Mouse (Mus musculus): ENCODE data around the gene Slc26a1. TPM values are rescaled to one million over a fixed set of nuclear protein-coding genes. Genes with fewer than 3 reads are reported as not detected.

Slc26a1 gene
- polyA plus RNA-seq, 1 experiment from 2014 or later, result 0.22 TPM

GRCm38 (mm10) chr5:108695861-108696260 lies 20.5 kb upstream of the Slc26a1 start:
- Histone ChIP-seq H3K4me1 (replicated peaks; ENCODE audit: control insufficient read depth, insufficient read depth) (no peaks in the 10 kb centered on the region; the same call in 1 of the 2 replicates), H3K36me3 (ENCODE audit: control insufficient read depth, insufficient read depth, low read length) (no peaks in the 10 kb centered on the region), H3K27ac (replicated peaks) (no peak overlapping the region), H3K4me3 (ENCODE audit: low read depth, low read length) (no peak overlapping the region), H3K4me2 (replicated peaks; ENCODE audit: low read depth) (peak overlapping the region; percentile 89; the same call in 1 of the 2 replicates), H3K27me3 (ENCODE audit: control insufficient read depth, insufficient read depth, low read length) (no peaks in the 10 kb centered on the region), H3K9me3 (ENCODE audit: control insufficient read depth, low read length) (no peaks in the 10 kb centered on the region), H3K9ac (ENCODE audit: low read length) (no peak overlapping the region)
- no peak for DNase-seq (ENCODE audit: low spot score)
- no peak for ATAC-seq (ENCODE audit: low FRiP score, low TSS enrichment)
- WGBS, result 91% methylated on average over 12 of the region's 12 CpGs
- TF ChIP-seq EP300 (optimal IDR thresholded peaks at IDR 0.05), result no peak
- TF ChIP-seq CTCF (IDR thresholded peaks at IDR 0.05; ENCODE audit: low read depth), result no peak

GRCm38 (mm10) chr5:108694352-108695261 lies 19.2 kb upstream of the Slc26a1 start:
- no peaks in the 10 kb centered on the region for H3K9me3 ChIP-seq (ENCODE audit: control insufficient read depth, low read length)
- peak overlapping the region; percentile 77 for H3K9ac ChIP-seq (ENCODE audit: low read length)
- H3K27me3 ChIP-seq (ENCODE audit: control insufficient read depth, insufficient read depth, low read length), result no peaks in the 10 kb centered on the region
- H3K4me1 ChIP-seq (replicated peaks; ENCODE audit: control insufficient read depth, insufficient read depth), result no peaks in the 10 kb centered on the region; the same call in 1 of the 2 replicates
- H3K36me3 ChIP-seq (ENCODE audit: control insufficient read depth, insufficient read depth, low read length), result no peaks in the 10 kb centered on the region
- DNase-seq (ENCODE audit: low spot score) (peak; percentile 78), ATAC-seq (ENCODE audit: low FRiP score, low TSS enrichment) (peak; percentile 46)
- peak overlapping the region; percentile 65 for H3K4me3 ChIP-seq (ENCODE audit: low read depth, low read length)
- peak overlapping the region; percentile 80 for H3K27ac ChIP-seq (replicated peaks)
- TF ChIP-seq EP300 (optimal IDR thresholded peaks at IDR 0.05) (no peak), CTCF (IDR thresholded peaks at IDR 0.05; ENCODE audit: low read depth) (no peak)
- peak overlapping the region; percentile 89 for H3K4me2 ChIP-seq (replicated peaks; ENCODE audit: low read depth)
- WGBS, result under 1% methylated on average over 67 of the region's 99 CpGs

GRCm38 (mm10) chr5:108693872-108694288 lies 18.5 kb upstream of the Slc26a1 start:
- H3K27me3 ChIP-seq (ENCODE audit: control insufficient read depth, insufficient read depth, low read length), result no peaks in the 10 kb centered on the region
- peak overlapping the region; percentile 80 for H3K27ac ChIP-seq (replicated peaks)
- DNase-seq (ENCODE audit: low spot score) (peak; percentile 96), ATAC-seq (ENCODE audit: low FRiP score, low TSS enrichment) (peak; percentile 93)
- no peaks in the 10 kb centered on the region for H3K9me3 ChIP-seq (ENCODE audit: control insufficient read depth, low read length)
- H3K36me3 ChIP-seq (ENCODE audit: control insufficient read depth, insufficient read depth, low read length), result no peaks in the 10 kb centered on the region
- TF ChIP-seq EP300 (optimal IDR thresholded peaks at IDR 0.05), result no peak
- 0 out of 2 replicates have a peak, but pooled peaks have one; percentile 8 for TF ChIP-seq CTCF (IDR thresholded peaks at IDR 0.05; ENCODE audit: low read depth)
- no peaks in the 10 kb centered on the region; the same call in 1 of the 2 replicates for H3K4me1 ChIP-seq (replicated peaks; ENCODE audit: control insufficient read depth, insufficient read depth)
- peak overlapping the region; percentile 89 for H3K4me2 ChIP-seq (replicated peaks; ENCODE audit: low read depth)
- peak overlapping the region; percentile 65 for H3K4me3 ChIP-seq (ENCODE audit: low read depth, low read length)
- under 1% methylated on average over 26 of the region's 43 CpGs for WGBS
- H3K9ac ChIP-seq (ENCODE audit: low read length), result peak overlapping the region; percentile 77

- Histone ChIP-seq H3K4me2 (replicated peaks; ENCODE audit: low read depth) (peak within 1 kb of the TSS; percentile 89), H3K27ac (replicated peaks) (no peak within 1 kb of the TSS), H3K4me1 (replicated peaks; ENCODE audit: control insufficient read depth, insufficient read depth) (no peaks in the 10 kb centered on the region; the same call in 1 of the 2 replicates), H3K9me3 (ENCODE audit: control insufficient read depth, low read length) (no peaks in the 10 kb centered on the region), H3K36me3 (ENCODE audit: control insufficient read depth, insufficient read depth, low read length) (no peaks in the 10 kb centered on the region), H3K9ac (ENCODE audit: low read length) (peak within 1 kb of the TSS; percentile 45), H3K27me3 (ENCODE audit: control insufficient read depth, insufficient read depth, low read length) (no peaks in the 10 kb centered on the region), H3K4me3 (ENCODE audit: low read depth, low read length) (peak within 1 kb of the TSS; percentile 65)
- WGBS, result 2% methylated on average over 14 of the region's 18 CpGs
- DNase-seq (ENCODE audit: low spot score) (peak; percentile 91), ATAC-seq (ENCODE audit: low FRiP score, low TSS enrichment) (peak; percentile 22)
- TF ChIP-seq EP300 (optimal IDR thresholded peaks at IDR 0.05) (no peak), CTCF (IDR thresholded peaks at IDR 0.05; ENCODE audit: low read depth) (peak; percentile 70)
These were observed 16.9 kb upstream of the Slc26a1 start, which contains the start of gene Fgfrl1 for GRCm38 (mm10) chr5:108692271-108692670. Fgfrl1 (plus strand) TSS chr5:108692382.

GRCm38 (mm10) chr5:108691152-108691551 lies 15.8 kb upstream of the Slc26a1 start:
- Histone ChIP-seq H3K4me2 (replicated peaks; ENCODE audit: low read depth) (no peak overlapping the region), H3K9ac (ENCODE audit: low read length) (no peak overlapping the region), H3K27ac (replicated peaks) (no peak overlapping the region), H3K27me3 (ENCODE audit: control insufficient read depth, insufficient read depth, low read length) (no peaks in the 10 kb centered on the region), H3K36me3 (ENCODE audit: control insufficient read depth, insufficient read depth, low read length) (no peaks in the 10 kb centered on the region), H3K4me1 (replicated peaks; ENCODE audit: control insufficient read depth, insufficient read depth) (no peaks in the 10 kb centered on the region; the same call in 1 of the 2 replicates), H3K4me3 (ENCODE audit: low read depth, low read length) (no peak overlapping the region), H3K9me3 (ENCODE audit: control insufficient read depth, low read length) (no peaks in the 10 kb centered on the region)
- WGBS, result 75% methylated on average over 4 of the region's 4 CpGs
- TF ChIP-seq CTCF (IDR thresholded peaks at IDR 0.05; ENCODE audit: low read depth) (peak; percentile 59), EP300 (optimal IDR thresholded peaks at IDR 0.05) (no peak)
- DNase-seq (ENCODE audit: low spot score), result no peak
- no peak for ATAC-seq (ENCODE audit: low FRiP score, low TSS enrichment)

Measured in stomach, postnatal 0 days (tissue).